Mouse (Mus musculus) liver, adult 2 months (tissue): ENCODE measurements around the gene Ddt.

Source experiments
- CTCF ChIP-seq: fragments of 200-500 bp; IDR thresholded peaks from 2 replicates; pipeline ENCODE4 v1.5.1; 2011; ENCODE audit warnings: low read depth, low read length, control low read depth
- POLR2A ChIP-seq: fragments of 200-500 bp; IDR thresholded peaks from 2 replicates; pipeline ENCODE4 v1.6.1; 2011; ENCODE audit warnings: low read length, control low read depth; ENCODE audit not compliant: insufficient read depth; ENCODE audit errors: extremely low read depth

DNA sequence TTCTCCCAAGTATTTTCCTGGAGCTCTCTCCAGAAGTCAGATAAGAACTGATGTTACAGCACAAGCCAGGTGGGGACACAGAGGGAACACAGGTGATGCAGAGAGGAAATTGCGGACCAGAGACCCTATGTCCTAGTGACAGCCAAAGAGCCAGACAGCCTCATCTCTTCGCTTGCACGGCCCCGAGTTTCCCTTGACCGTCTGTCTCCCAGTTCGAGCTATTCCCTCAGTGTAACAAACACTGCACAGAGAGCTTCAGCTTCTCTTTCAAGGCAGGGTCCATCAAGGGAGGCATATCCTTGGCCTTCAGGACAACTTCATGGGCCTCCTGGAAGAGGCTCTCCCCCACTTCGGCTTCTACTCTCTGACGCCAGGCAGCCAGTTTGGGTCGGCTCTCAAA is 1.4 kb upstream of the Ddt start:
- TF ChIP-seq CTCF (no peak), POLR2A (no peak)
